Mouse (Mus musculus) intestine, postnatal 0 days (tissue): ENCODE data around the gene Cdh1. TPM values are rescaled to one million over a fixed set of nuclear protein-coding genes. Genes with fewer than 3 reads are reported as not detected.
A peak's percentile ranks its signal among the peaks of the same experiment; 100 is the strongest.

Experiments
- ATAC-seq: fragments of 200-750 bp; cut with Nextera tagmentation; 2 replicates; pipeline ENCODE4 v1.8.0; 2017; ENCODE audit warnings: mild to moderate bottlenecking, moderate TSS enrichment, moderate library complexity
- H3K27ac ChIP-seq: fragments of 300-500 bp; sonication (generic); 2 replicates; pipeline ENCODE4 v1.5.1; 2014; ENCODE audit warnings: mild to moderate bottlenecking, low read depth, low read length, moderate library complexity
- H3K27me3 ChIP-seq: fragments of 300-500 bp; sonication (generic); replicated peaks from 2 replicates; pipeline ENCODE4 v1.6.1; 2014; ENCODE audit warnings: low read length, mixed read lengths; ENCODE audit not compliant: control insufficient read depth, insufficient read depth
- H3K36me3 ChIP-seq: fragments of 300-500 bp; sonication (generic); 2 replicates; pipeline ENCODE4 v1.6.1; 2014; ENCODE audit warnings: mild to moderate bottlenecking, moderate library complexity; ENCODE audit not compliant: control insufficient read depth, insufficient read depth
- H3K4me1 ChIP-seq: fragments of 300-500 bp; sonication (generic); replicated peaks from 2 replicates; pipeline ENCODE4 v1.6.1; 2014; ENCODE audit warnings: antibody characterized with exemption, low read length, mixed read lengths; ENCODE audit not compliant: control insufficient read depth, insufficient read depth
- H3K4me2 ChIP-seq: fragments of 300-500 bp; sonication (generic); replicated peaks from 2 replicates; pipeline ENCODE4 v1.6.1; 2014; ENCODE audit warnings: low read depth, mild to moderate bottlenecking, moderate library complexity
- H3K4me3 ChIP-seq: fragments of 300-500 bp; sonication (generic); 2 replicates; pipeline ENCODE4 v1.5.1; 2014; ENCODE audit warnings: low read depth, low read length
- H3K9ac ChIP-seq: fragments of 300-500 bp; sonication (generic); 2 replicates; pipeline ENCODE4 v1.6.1; 2014; ENCODE audit warnings: mild to moderate bottlenecking, low read depth, low read length
- H3K9me3 ChIP-seq: fragments of 300-500 bp; sonication (generic); 2 replicates; pipeline ENCODE4 v1.6.1; 2016; ENCODE audit warnings: mixed run types; ENCODE audit not compliant: control insufficient read depth
- CTCF ChIP-seq: sonication (generic); IDR thresholded peaks from 2 replicates; pipeline ENCODE4 v1.5.1; 2016; ENCODE audit warnings: low read depth, mild to moderate bottlenecking, control low read depth, antibody characterized with exemption, moderate library complexity
- WGBS: fragments of 180-500 bp; shearing (Covaris S2); extraction: QIAGEN DNeasy Blood & Tissue Kit; methylation state at CpG from one replicate; pipeline ENCODE4 v1.1.7; 2014; 5-methylcytosine and 5-hydroxymethylcytosine counted together
- polyA plus RNA-seq: library from polyadenylated mRNA; unstranded; fragments of >200 nt; fragmentation: Nextera tagmentation; extraction: Ambion mirVana; gene quantifications from 2 replicates; pipeline ENCODE4 v1.2.1, GENCODE M21; 2015

Cdh1 gene
- polyA plus RNA-seq, 1 experiment from 2014 or later, result 82.1 TPM

- H3K9ac ChIP-seq, result no peak overlapping the region
- no peak overlapping the region for H3K4me2 ChIP-seq
- ATAC-seq, result no peak
- 0 out of 2 replicates have a peak, but pooled peaks cover 5% of the 10 kb centered on the region for H3K36me3 ChIP-seq
- no peaks in the 10 kb centered on the region for H3K27me3 ChIP-seq
- no peak overlapping the region for H3K27ac ChIP-seq
- 72% methylated on average over 4 of the region's 4 CpGs for WGBS
- TF ChIP-seq CTCF, result no peak
- no peaks in the 10 kb centered on the region for H3K9me3 ChIP-seq
- H3K4me3 ChIP-seq, result no peak overlapping the region
- no peaks in the 10 kb centered on the region for H3K4me1 ChIP-seq
Measured at GRCm38 (mm10) chr8:106714297-106714696, 111.1 kb downstream of the Cdh1 start.

- 17% methylated on average over 17 of the region's 17 CpGs for WGBS
- Histone ChIP-seq H3K27ac (no peak overlapping the region), H3K4me2 (peak overlapping the region; percentile 33), H3K9ac (no peak overlapping the region), H3K27me3 (no peaks in the 10 kb centered on the region), H3K4me1 (no peaks in the 10 kb centered on the region), H3K9me3 (no peaks in the 10 kb centered on the region), H3K4me3 (no peak overlapping the region), H3K36me3 (0 out of 2 replicates have a peak, but pooled peaks cover 5% of the 10 kb centered on the region)
- peak; percentile 78 for ATAC-seq
- TF ChIP-seq CTCF, result peak; percentile 87
Measured at GRCm38 (mm10) chr8:106718091-106718500, 114.9 kb downstream of the Cdh1 start.

Other genes starting within 250 kb of the Cdh1 start
- gene Zfp90, start 188.0 kb upstream of the Cdh1 start, polyA plus RNA-seq, result 5.6 and 6.6 TPM in 2 replicates
- gene 6030452D12Rik, start 102.8 kb upstream of the Cdh1 start, polyA plus RNA-seq, result not detected in 2 replicates
- 2.9 and 3.6 TPM in 2 replicates for gene Cdh3, start 92.5 kb upstream of the Cdh1 start, polyA plus RNA-seq
- gene Gm10073, start 29.9 kb upstream of the Cdh1 start, polyA plus RNA-seq, result 8.8 and 9.2 TPM in 2 replicates
- gene Tango6, start 79.7 kb downstream of the Cdh1 start, polyA plus RNA-seq, result 1.7 and 1.9 TPM in 2 replicates